9 mouse cellular contexts compared by ENCODE assay signal in the genomic region with DNA sequence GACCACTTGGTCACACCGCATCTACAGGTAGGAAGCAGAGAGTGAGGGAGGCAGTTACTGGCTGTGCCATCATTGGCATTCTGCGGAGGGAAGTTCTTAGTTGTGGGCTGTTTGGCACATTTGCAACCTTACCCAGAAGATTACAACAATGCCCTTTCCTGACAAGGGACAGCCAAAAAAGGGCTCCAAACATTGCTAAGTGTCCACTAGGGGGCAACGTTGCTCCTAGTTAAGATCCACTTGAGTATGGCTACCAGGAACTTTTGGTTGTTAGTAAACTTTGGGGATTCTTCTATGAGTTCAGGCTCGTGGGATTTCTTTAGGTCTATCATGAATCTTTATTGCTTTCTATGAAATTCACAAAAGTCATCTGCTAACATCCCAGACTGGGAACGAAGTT.
DNase-seq lines count a peak whose midpoint lies in the region; ATAC-seq and TF ChIP-seq lines count a peak whose summit lies in the region.
"Had no signal": no experiment of that assay in that cellular context is flagged by ENCODE, and none has a peak within 500 bp of the region (broad histone marks: within the 10 kb centered on the region; RNA-seq: fewer than 3 reads in every experiment).

No protein-coding gene starts in this region.

- no peak for TF ChIP-seq POLR2A in cerebellum, adult 2 months (IDR thresholded peaks at IDR 0.05; ENCODE audit: borderline replicate concordance, insufficient read depth, low read length)

- no peaks in the 10 kb centered on the region for H3K27me3 ChIP-seq in kidney, embryonic 15.5 days
- no peaks in the 10 kb centered on the region for H3K27me3 ChIP-seq in cerebellum, adult 2 months (ENCODE audit: control insufficient read depth, insufficient read depth, low read length)
- H3K27me3 ChIP-seq: limb, embryonic 12.5 days had no signal

- no peak overlapping the region for H3K4me3 ChIP-seq in kidney, embryonic 15.5 days (replicated peaks)
- no peak overlapping the region for H3K4me3 ChIP-seq in cerebellum, adult 2 months (replicated peaks; ENCODE audit: insufficient read depth, low read depth, low read length)
- H3K4me3 ChIP-seq: limb, embryonic 12.5 days had no signal

- H3K9me3 ChIP-seq in kidney, embryonic 15.5 days (replicated peaks) = no peaks in the 10 kb centered on the region

- 42% methylated on average over 5 of the region's 5 CpGs for WGBS in kidney, embryonic 15.5 days
- 59% methylated on average over 5 of the region's 5 CpGs for WGBS in cerebellum, adult 2 months

- ATAC-seq in kidney, embryonic 15.5 days (replicated peaks; ENCODE audit: low FRiP score) = no peak
- no peak for ATAC-seq in erythroblast, adult 5-6 weeks (replicated peaks; ENCODE audit: low FRiP score, poor library complexity, severe bottlenecking)

- H3K36me3 ChIP-seq in kidney, embryonic 15.5 days = no peaks in the 10 kb centered on the region
- H3K36me3 ChIP-seq: limb, embryonic 12.5 days had no signal

- peak; percentile 10 for DNase-seq in kidney, adult 11 months
- peak; percentile 90 for DNase-seq in NIH3T3 (ENCODE audit: low read depth)
- peak; percentile 53 to 62 for DNase-seq in cerebellum, adult 2 months
- DNase-seq in gastrocnemius, postnatal 25 days = peak; percentile 15
- DNase-seq in left cerebral cortex, postnatal 4 days = peak; percentile 57
- DNase-seq in ovary, postnatal 10 days (ENCODE audit: low spot score) = peak; percentile 2

- H3K4me2 ChIP-seq in kidney, embryonic 15.5 days = no peak overlapping the region
- H3K4me2 ChIP-seq: limb, embryonic 12.5 days had no signal

- H3K27ac ChIP-seq in kidney, embryonic 15.5 days = no peak overlapping the region
- H3K27ac ChIP-seq in cerebellum, adult 2 months (ENCODE audit: insufficient read depth, low read length) = no peak overlapping the region
- H3K27ac ChIP-seq: limb, embryonic 12.5 days had no signal

- intact Hi-C loops in left cerebral cortex, postnatal 4 days (cut with DNase I) = loop anchor here (5.0 to 10.0 kb wide), 2 partner anchors 95 to 277 kb away; a partner anchor contains a TSS

- H3K9ac ChIP-seq in kidney, embryonic 15.5 days = no peak overlapping the region
- H3K9ac ChIP-seq: limb, embryonic 12.5 days had no signal

- peak; percentile 66 for TF ChIP-seq CTCF in cerebellum, adult 2 months (IDR thresholded peaks at IDR 0.05; ENCODE audit: borderline replicate concordance, insufficient read depth, low read depth, low read length)

- no peaks in the 10 kb centered on the region for H3K4me1 ChIP-seq in kidney, embryonic 15.5 days
- peaks cover 18% of the 10 kb centered on the region for H3K4me1 ChIP-seq in cerebellum, adult 2 months (ENCODE audit: control insufficient read depth, insufficient read depth, low read length)
- H3K4me1 ChIP-seq: limb, embryonic 12.5 days had no signal

Comparison
In these comparisons a context has a peak if more than half of its experiments do, and no peak if none do; other contexts are left out.
1. DNase-seq: peak in every context shown above with its lines; median percentile 90 in NIH3T3; 58 in cerebellum, adult 2 months; 57 in left cerebral cortex, postnatal 4 days; 15 in gastrocnemius, postnatal 25 days; 10 in kidney, adult 11 months; 2 in ovary, postnatal 10 days.